Mouse (Mus musculus): ENCODE measurements at regions not wholly inside any gene's neighbourhood (a gene's known extent, or its start where the extent isn't known, plus 50 kb on each side); places are given as distances from the start of the nearest gene placed in this dataset.

DNA sequence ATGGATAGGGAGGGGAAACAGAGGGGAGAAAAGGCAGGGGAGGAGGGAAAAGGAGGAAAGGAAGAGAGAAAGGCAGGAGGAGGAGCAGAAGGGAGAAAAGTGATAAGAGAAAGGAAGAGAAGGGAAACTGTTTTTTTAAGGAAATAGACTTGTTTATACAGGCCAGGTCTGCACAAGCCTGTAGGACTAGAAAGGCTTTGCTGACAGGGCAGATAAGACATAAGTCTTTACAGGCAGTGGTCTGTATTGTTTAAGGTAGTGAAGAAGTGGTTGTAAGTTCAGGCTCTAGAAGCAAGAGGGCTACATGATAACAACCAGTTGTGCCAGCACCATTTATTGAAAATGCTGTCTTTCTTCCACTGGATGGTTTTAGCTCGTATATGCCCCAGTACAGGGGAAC is 75.4 kb upstream of the Rnaseh2b start:
- Histone ChIP-seq H3K27ac (ENCODE audit: insufficient read depth, low read depth) (no peak overlapping the region), H3K36me3 (replicated peaks in 1 of 2; ENCODE audit: control insufficient read depth in 1 of 2, insufficient read depth in 1 of 2, low read length in 1 of 2) (no peaks in the 10 kb centered on the region), H3K4me3 (replicated peaks in 1 of 3; ENCODE audit: low read depth in 2 of 3, low read length in 2 of 3, poor library complexity in 1 of 3) (no peak overlapping the region), H3K79me2 (replicated peaks; ENCODE audit: control insufficient read depth, extremely low read depth, insufficient read depth, poor library complexity, severe bottlenecking) (no peaks in the 10 kb centered on the region), H3K4me2 (ENCODE audit: insufficient read depth, low read depth, poor library complexity, severe bottlenecking) (no peak overlapping the region), H3K4me1 (ENCODE audit: control insufficient read depth in 1 of 2, insufficient read depth in 2 of 2) (peaks cover 0 to 11% of the 10 kb centered on the region in 2 experiments; a peak in 2 of 4 replicates), H3K27me3 (replicated peaks) (no peaks in the 10 kb centered on the region), H3K9ac (ENCODE audit: insufficient read depth, low read depth) (no peak overlapping the region), H3K9me3 (replicated peaks; ENCODE audit: low read length) (no peaks in the 10 kb centered on the region)
- DNase-seq (ENCODE audit: extremely low read depth), result no peak
- TF ChIP-seq CHD1 (IDR thresholded peaks at IDR 0.05; ENCODE audit: low read depth, low read length), result no peak
- TF ChIP-seq POLR2A (IDR thresholded peaks at IDR 0.05; ENCODE audit: low read depth, low read length), result no peak
- no peak for TF ChIP-seq USF2 (conservative IDR thresholded peaks at IDR 0.05; ENCODE audit: low read depth, low read length)
- no peak for TF ChIP-seq E2F4 (IDR thresholded peaks at IDR 0.05; ENCODE audit: insufficient replicate concordance, low read depth, low read length)
- no peak for TF ChIP-seq CTCF (conservative IDR thresholded peaks at IDR 0.05 in 1 of 2, IDR thresholded peaks at IDR 0.05 in 1 of 2; ENCODE audit: low read depth in 2 of 2, low read length in 2 of 2)
- no peak for TF ChIP-seq SIN3A (IDR thresholded peaks at IDR 0.05; ENCODE audit: low read length)
- no peak for TF ChIP-seq JUN (IDR thresholded peaks at IDR 0.05; ENCODE audit: insufficient read depth, low read depth, low read length)
- no peak for TF ChIP-seq RAD21 (IDR thresholded peaks at IDR 0.05; ENCODE audit: low read depth, low read length)
- no peak for TF ChIP-seq RCOR1 (conservative IDR thresholded peaks at IDR 0.05; ENCODE audit: low read depth, low read length)
- TF ChIP-seq HCFC1 (IDR thresholded peaks at IDR 0.05; ENCODE audit: low read depth, low read length), result no peak
- TF ChIP-seq ZKSCAN1 (IDR thresholded peaks at IDR 0.05; ENCODE audit: borderline replicate concordance, low read depth, low read length), result no peak
- in situ Hi-C loops (cut with MboI; ENCODE audit: low pct_ligation_motif_present, low pct_unique_long_range_greater_than_20kb, low sequenced_read_pairs), result no loop called here
- dilution Hi-C loops (cut with MboI; ENCODE audit: extremely low pct_ligation_motif_present, extremely low pct_unique_long_range_greater_than_20kb, low sequenced_read_pairs), result no loop called here

- TF ChIP-seq MEF2A (IDR thresholded peaks at IDR 0.05; ENCODE audit: borderline replicate concordance, low read depth, low read length) (no peak), POLR2A (IDR thresholded peaks at IDR 0.05; ENCODE audit: low read depth, low read length) (no peak)
- H3K36me3 ChIP-seq (replicated peaks in 1 of 2; ENCODE audit: control insufficient read depth in 1 of 2, insufficient read depth in 1 of 2, low read length in 1 of 2), result no peaks in the 10 kb centered on the region
- dilution Hi-C loops (cut with MboI; ENCODE audit: extremely low pct_ligation_motif_present, extremely low pct_unique_long_range_greater_than_20kb, low sequenced_read_pairs), result no loop called here
- no peaks in the 10 kb centered on the region for H3K27me3 ChIP-seq (replicated peaks)
- DNase-seq (ENCODE audit: extremely low read depth), result no peak
- H3K79me2 ChIP-seq (replicated peaks; ENCODE audit: control insufficient read depth, extremely low read depth, insufficient read depth, poor library complexity, severe bottlenecking), result no peaks in the 10 kb centered on the region
- no peak overlapping the region for H3K27ac ChIP-seq (ENCODE audit: insufficient read depth, low read depth)
- H3K9ac ChIP-seq (ENCODE audit: insufficient read depth, low read depth), result no peak overlapping the region
- no peak overlapping the region for H3K4me3 ChIP-seq (replicated peaks in 1 of 3; ENCODE audit: low read depth in 2 of 3, low read length in 2 of 3, poor library complexity in 1 of 3)
- H3K4me1 ChIP-seq (ENCODE audit: control insufficient read depth in 1 of 2, insufficient read depth in 2 of 2), result peaks cover 0 to 11% of the 10 kb centered on the region in 2 experiments; a peak in 2 of 4 replicates
- no peaks in the 10 kb centered on the region for H3K9me3 ChIP-seq (replicated peaks; ENCODE audit: low read length)
- no peak overlapping the region for H3K4me2 ChIP-seq (ENCODE audit: insufficient read depth, low read depth, poor library complexity, severe bottlenecking)
- in situ Hi-C loops (cut with MboI; ENCODE audit: low pct_ligation_motif_present, low pct_unique_long_range_greater_than_20kb, low sequenced_read_pairs), result no loop called here
These were observed 74.4 kb upstream of the Rnaseh2b start for GRCm38 (mm10) chr14:62217971-62218370.

GRCm38 (mm10) chr14:62218716-62219115 is 73.7 kb upstream of the Rnaseh2b start:
- DNase-seq (ENCODE audit: extremely low read depth), result no peak
- no peaks in the 10 kb centered on the region for H3K27me3 ChIP-seq (replicated peaks)
- no peaks in the 10 kb centered on the region for H3K9me3 ChIP-seq (replicated peaks; ENCODE audit: low read length)
- in situ Hi-C loops (cut with MboI; ENCODE audit: low pct_ligation_motif_present, low pct_unique_long_range_greater_than_20kb, low sequenced_read_pairs), result no loop called here
- no peak overlapping the region for H3K27ac ChIP-seq (ENCODE audit: insufficient read depth, low read depth)
- no peak overlapping the region for H3K9ac ChIP-seq (ENCODE audit: insufficient read depth, low read depth)
- no peaks in the 10 kb centered on the region for H3K79me2 ChIP-seq (replicated peaks; ENCODE audit: control insufficient read depth, extremely low read depth, insufficient read depth, poor library complexity, severe bottlenecking)
- H3K4me1 ChIP-seq (ENCODE audit: control insufficient read depth in 1 of 2, insufficient read depth in 2 of 2), result peaks cover 0 to 11% of the 10 kb centered on the region in 2 experiments; a peak in 2 of 4 replicates
- no peak overlapping the region for H3K4me2 ChIP-seq (ENCODE audit: insufficient read depth, low read depth, poor library complexity, severe bottlenecking)
- no peak for TF ChIP-seq MAFK (IDR thresholded peaks at IDR 0.05; ENCODE audit: insufficient replicate concordance, low read length)
- no peak for TF ChIP-seq HCFC1 (IDR thresholded peaks at IDR 0.05; ENCODE audit: low read depth, low read length)
- no peak for TF ChIP-seq SIN3A (IDR thresholded peaks at IDR 0.05; ENCODE audit: low read length)
- TF ChIP-seq IRF4 (IDR thresholded peaks at IDR 0.05; ENCODE audit: low read depth, low read length), result no peak
- TF ChIP-seq MAX (IDR thresholded peaks at IDR 0.05; ENCODE audit: low read length), result no peak
- TF ChIP-seq ZKSCAN1 (IDR thresholded peaks at IDR 0.05; ENCODE audit: borderline replicate concordance, low read depth, low read length), result no peak
- no peak for TF ChIP-seq RCOR1 (conservative IDR thresholded peaks at IDR 0.05; ENCODE audit: low read depth, low read length)
- no peak for TF ChIP-seq RAD21 (IDR thresholded peaks at IDR 0.05; ENCODE audit: low read depth, low read length)
- TF ChIP-seq UBTF (IDR thresholded peaks at IDR 0.05; ENCODE audit: low read depth, low read length), result no peak
- no peak for TF ChIP-seq CHD1 (IDR thresholded peaks at IDR 0.05; ENCODE audit: low read depth, low read length)
- no peak for TF ChIP-seq BHLHE40 (IDR thresholded peaks at IDR 0.05; ENCODE audit: low read depth, low read length)
- TF ChIP-seq ETS1 (conservative IDR thresholded peaks at IDR 0.05; ENCODE audit: low read depth, low read length), result no peak
- TF ChIP-seq ELF1 (IDR thresholded peaks at IDR 0.05; ENCODE audit: low read depth, low read length), result no peak
- TF ChIP-seq MYC (IDR thresholded peaks at IDR 0.05; ENCODE audit: low read depth, low read length), result no peak
- no peak for TF ChIP-seq TCF12 (IDR thresholded peaks at IDR 0.05; ENCODE audit: low read depth, low read length)
- no peaks in the 10 kb centered on the region for H3K36me3 ChIP-seq (replicated peaks in 1 of 2; ENCODE audit: control insufficient read depth in 1 of 2, insufficient read depth in 1 of 2, low read length in 1 of 2)
- dilution Hi-C loops (cut with MboI; ENCODE audit: extremely low pct_ligation_motif_present, extremely low pct_unique_long_range_greater_than_20kb, low sequenced_read_pairs), result no loop called here
- H3K4me3 ChIP-seq (replicated peaks in 1 of 3; ENCODE audit: low read depth in 2 of 3, low read length in 2 of 3, poor library complexity in 1 of 3), result no peak overlapping the region

All from CH12.LX (cell line).